Comparison of ENCODE assay signal across 20 mouse cellular contexts in the genomic region with DNA sequence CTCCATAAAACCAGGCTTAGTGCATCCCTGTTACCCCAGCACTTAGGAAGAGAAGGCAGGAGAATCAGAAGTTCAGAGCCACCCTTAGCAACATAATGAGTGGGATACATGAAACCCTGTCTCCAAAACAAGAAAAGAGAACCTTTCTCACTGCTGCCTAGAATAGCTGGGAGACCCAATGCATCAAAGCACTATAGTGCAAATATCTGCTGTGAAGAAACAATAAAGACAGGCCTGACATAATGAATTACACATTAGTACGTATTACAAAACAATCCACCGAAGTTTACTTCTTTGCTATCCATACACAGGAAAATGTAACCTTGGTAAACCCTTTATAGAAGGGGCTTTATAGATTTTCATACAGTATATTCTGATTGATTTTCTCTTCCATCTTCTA. TPM values are rescaled to one million over a fixed set of nuclear protein-coding genes. Genes with fewer than 3 reads are reported as not detected.
A peak's percentile ranks its signal among the peaks of the same experiment; 100 is the strongest.
DNase-seq lines count a peak whose midpoint lies in the region; ATAC-seq and TF ChIP-seq lines count a peak whose summit lies in the region.
"Had no signal": no experiment of that assay in that cellular context is flagged by ENCODE, and none has a peak within 500 bp of the region (broad histone marks: within the 10 kb centered on the region; RNA-seq: fewer than 3 reads in every experiment).

No protein-coding gene starts in this region.

- no peaks in the 10 kb centered on the region for H3K27me3 ChIP-seq in midbrain, embryonic 11.5 days (ENCODE audit: control insufficient read depth, insufficient read depth, low read length)
- H3K27me3 ChIP-seq in midbrain, embryonic 14.5 days (ENCODE audit: control insufficient read depth, insufficient read depth, low read length), result no peaks in the 10 kb centered on the region
- no peaks in the 10 kb centered on the region for H3K27me3 ChIP-seq in MEL (ENCODE audit: control insufficient read depth in 1 of 2, insufficient read depth in 2 of 2, low read length in 2 of 2)
- H3K27me3 ChIP-seq in thymus, adult 2 months (ENCODE audit: control insufficient read depth, insufficient read depth, low read length), result no peaks in the 10 kb centered on the region
- H3K27me3 ChIP-seq: CH12.LX, Patski had no signal

- H3K4me2 ChIP-seq in midbrain, embryonic 11.5 days, result no peak overlapping the region
- H3K4me2 ChIP-seq in midbrain, embryonic 14.5 days (ENCODE audit: low read length), result no peak overlapping the region

- no peak for TF ChIP-seq EP300 in MEL (IDR thresholded peaks at IDR 0.05; ENCODE audit: low read depth in 1 of 2, low read length in 2 of 2)

- H3K9ac ChIP-seq in midbrain, embryonic 11.5 days (ENCODE audit: low read length), result no peak overlapping the region
- H3K9ac ChIP-seq in midbrain, embryonic 14.5 days (replicated peaks; ENCODE audit: low read length), result no peak overlapping the region
- no peak overlapping the region for H3K9ac ChIP-seq in MEL (ENCODE audit: control insufficient read depth, low read depth, low read length, poor library complexity, severe bottlenecking)

- no peak for TF ChIP-seq CTCF in MEL (IDR thresholded peaks at IDR 0.05 in 2 of 3, conservative IDR thresholded peaks at IDR 0.05 in 1 of 3; ENCODE audit: control insufficient read depth in 1 of 3, insufficient read depth in 1 of 3, low read depth in 2 of 3, low read length in 3 of 3, poor library complexity in 1 of 3, severe bottlenecking in 1 of 3)
- no peak for TF ChIP-seq CTCF in thymus, adult 2 months (IDR thresholded peaks at IDR 0.05; ENCODE audit: borderline replicate concordance, control insufficient read depth, extremely low read depth, insufficient read depth, low read length, poor library complexity)

- 89% methylated on average over 2 of the region's 2 CpGs for WGBS in midbrain, embryonic 11.5 days
- WGBS in midbrain, embryonic 14.5 days, result 99% methylated on average over 2 of the region's 2 CpGs
- WGBS in thymus, adult 2 months, result 96% methylated on average over 2 of the region's 2 CpGs

- H3K36me3 ChIP-seq in midbrain, embryonic 11.5 days (ENCODE audit: control insufficient read depth, insufficient read depth, low read length), result peaks cover 16% of the 10 kb centered on the region
- H3K36me3 ChIP-seq in midbrain, embryonic 14.5 days (ENCODE audit: control insufficient read depth, insufficient read depth, low read length), result peaks cover 50% of the 10 kb centered on the region
- H3K36me3 ChIP-seq in MEL (ENCODE audit: control insufficient read depth in 1 of 2, insufficient read depth in 2 of 2, low read length in 2 of 2), result peaks cover 5 to 27% of the 10 kb centered on the region in 2 experiments
- peaks cover 44% of the 10 kb centered on the region for H3K36me3 ChIP-seq in thymus, adult 2 months (ENCODE audit: control insufficient read depth, insufficient read depth, low read length)

- DNase-seq in midbrain, embryonic 11.5 days (ENCODE audit: low spot score, missing footprints), result peak; percentile 71
- DNase-seq in midbrain, embryonic 14.5 days, result no peak
- no peak for DNase-seq in MEL (ENCODE audit: low read depth, low spot score)
- DNase-seq in thymus, adult 2 months, result no peak
- DNase-seq: adrenal gland, adult 2 months; adrenal gland, adult 8-10 months; adrenal gland, postnatal 10 days; adrenal gland, postnatal 14 days; adrenal gland, postnatal 25 days; adrenal gland, postnatal 36 days; B cell, adult 2 months; cerebellum, adult 11 months; cerebellum, adult 11-12 months; cerebellum, adult 18-20 months; cerebellum, adult 2 months had no signal

- no peaks in the 10 kb centered on the region for H3K9me3 ChIP-seq in midbrain, embryonic 11.5 days (ENCODE audit: control insufficient read depth, low read length)
- no peaks in the 10 kb centered on the region for H3K9me3 ChIP-seq in midbrain, embryonic 14.5 days (ENCODE audit: control insufficient read depth, low read length)
- no peaks in the 10 kb centered on the region for H3K9me3 ChIP-seq in MEL (replicated peaks; ENCODE audit: insufficient read depth, low read length)
- H3K9me3 ChIP-seq: G1E had no signal

- H3K4me1 ChIP-seq in midbrain, embryonic 11.5 days (ENCODE audit: control insufficient read depth, insufficient read depth, low read length), result no peaks in the 10 kb centered on the region
- no peaks in the 10 kb centered on the region for H3K4me1 ChIP-seq in midbrain, embryonic 14.5 days (ENCODE audit: control insufficient read depth, insufficient read depth, low read length)
- peaks cover 0 to 7% of the 10 kb centered on the region in 2 experiments; a peak in 2 of 4 replicates for H3K4me1 ChIP-seq in MEL (ENCODE audit: control insufficient read depth in 1 of 2, insufficient read depth in 2 of 2, low read length in 2 of 2)
- no peaks in the 10 kb centered on the region for H3K4me1 ChIP-seq in thymus, adult 2 months (replicated peaks; ENCODE audit: control insufficient read depth, insufficient read depth, low read length)

- no peak for ATAC-seq in midbrain, embryonic 11.5 days (ENCODE audit: low FRiP score)
- ATAC-seq in midbrain, embryonic 14.5 days (ENCODE audit: low FRiP score, low TSS enrichment), result no peak
- ATAC-seq: activated CD4-positive, CD25-positive, alpha-beta regulatory T cell, adult 4 months; CD4-positive, CD25-positive, alpha-beta regulatory T cell, adult 4 months; Patski had no signal

- no peak overlapping the region for H3K4me3 ChIP-seq in midbrain, embryonic 11.5 days (ENCODE audit: low read depth, low read length)
- no peak overlapping the region for H3K4me3 ChIP-seq in midbrain, embryonic 14.5 days (replicated peaks; ENCODE audit: low read depth, low read length)
- no peak overlapping the region for H3K4me3 ChIP-seq in MEL (ENCODE audit: control insufficient read depth in 1 of 2, insufficient read depth in 1 of 2, low read depth in 2 of 2, low read length in 2 of 2)
- H3K4me3 ChIP-seq in thymus, adult 2 months (ENCODE audit: control insufficient read depth, insufficient read depth, low read length), result no peak overlapping the region

- TF ChIP-seq POLR2A in MEL (IDR thresholded peaks at IDR 0.05; ENCODE audit: control insufficient read depth in 1 of 2, insufficient read depth in 1 of 2, low read depth in 1 of 2, low read length in 2 of 2, poor library complexity in 1 of 2), result no peak; a peak in 1 of 4 replicates
- no peak for TF ChIP-seq POLR2A in thymus, adult 2 months (IDR thresholded peaks at IDR 0.05; ENCODE audit: control insufficient read depth, extremely low read depth, insufficient read depth, low read length, poor library complexity)

- TF ChIP-seq RAD21 in MEL (IDR thresholded peaks at IDR 0.05; ENCODE audit: low read depth, low read length), result no peak

- 0 out of 2 replicates have a peak, but pooled peaks cover 1% of the 10 kb centered on the region for H3K79me2 ChIP-seq in MEL (ENCODE audit: control insufficient read depth, insufficient read depth, low read length, poor library complexity)

- H3K27ac ChIP-seq in midbrain, embryonic 11.5 days (ENCODE audit: low read depth, low read length), result no peak overlapping the region
- no peak overlapping the region for H3K27ac ChIP-seq in midbrain, embryonic 14.5 days (replicated peaks; ENCODE audit: low read depth, low read length)
- H3K27ac ChIP-seq in MEL (ENCODE audit: control insufficient read depth, low read depth, low read length), result no peak overlapping the region
- no peak overlapping the region for H3K27ac ChIP-seq in thymus, adult 2 months (ENCODE audit: control insufficient read depth, insufficient read depth, low read length)

TF ChIP-seq in MEL, 35 proteins besides CTCF, POLR2A, EP300 and RAD21:
- peak; percentile 62; the same call in 1 of the 2 replicates for TF ChIP-seq POLR2AphosphoS2 (IDR thresholded peaks at IDR 0.05; ENCODE audit: low read length)
- no peak for TF ChIP-seq RCOR1 (IDR thresholded peaks at IDR 0.05; ENCODE audit: low read depth, low read length)
- no peak for TF ChIP-seq JUND (IDR thresholded peaks at IDR 0.05; ENCODE audit: low read depth, low read length)

RNA-seq across cellular contexts. Expression of a gene that starts 9.0 kb away (rescaled TPM):
- 182 and 208 TPM in 2 replicates for polyA plus RNA-seq in midbrain, embryonic 11.5 days (2014; fragmentation: Nextera tagmentation; extraction: Ambion mirVana)
- polyA plus RNA-seq in midbrain, embryonic 14.5 days (2014; fragmentation: Nextera tagmentation; extraction: Ambion mirVana), result 155 and 182 TPM in 2 replicates
- 91.5 and 92.1 TPM in 2 replicates for total RNA-seq in MEL (2012; rRNA removed)
- polyA plus RNA-seq in MEL (2012; ENCODE audit: insufficient read depth in 1 of 2, insufficient read length in 2 of 2, low read depth in 1 of 2, low replicate concordance in 2 of 2, missing spikeins in 1 of 2), result 10 to 100 TPM in 1 of 2 experiments, not detected in 1; 68.4 TPM
- polyA plus RNA-seq in thymus, adult 2 months (2012; rRNA removed), result 14.1 and 15.7 TPM in 2 replicates

RNA-seq across cellular contexts. Expression of a gene that starts 9.1 kb away (rescaled TPM):
- polyA plus RNA-seq in midbrain, embryonic 11.5 days (2014; fragmentation: Nextera tagmentation; extraction: Ambion mirVana), result 140 and 143 TPM in 2 replicates
- 77.0 and 77.5 TPM in 2 replicates for polyA plus RNA-seq in midbrain, embryonic 14.5 days (2014; fragmentation: Nextera tagmentation; extraction: Ambion mirVana)
- total RNA-seq in MEL (2012; rRNA removed), result 92.3 and 115 TPM in 2 replicates
- polyA plus RNA-seq in MEL (2012; ENCODE audit: insufficient read depth in 1 of 2, insufficient read length in 2 of 2, low read depth in 1 of 2, low replicate concordance in 2 of 2, missing spikeins in 1 of 2), result 10 to 100 TPM in 1 of 2 experiments, not detected in 1; 87.7 TPM
- polyA plus RNA-seq in thymus, adult 2 months (2012; rRNA removed), result 29.0 and 32.1 TPM in 2 replicates
